Mouse (Mus musculus) CH12.LX (cell line): ENCODE data around the gene Gm9376. TPM values are rescaled to one million over a fixed set of nuclear protein-coding genes. Genes with fewer than 3 reads are reported as not detected.
A peak's percentile ranks its signal among the peaks of the same experiment; 100 is the strongest.

Experiments
- DNase-seq: peaks from one replicate; pipeline ENCODE4 v3.0.0-alpha.2; 2013; ENCODE audit errors: extremely low read depth
- H3K27ac ChIP-seq: 2 replicates; pipeline ENCODE4 v1.5.1; 2012; ENCODE audit warnings: low read depth, mild to moderate bottlenecking, control low read depth, moderate library complexity; ENCODE audit not compliant: insufficient read depth
- H3K27me3 ChIP-seq: replicated peaks from 2 replicates; pipeline ENCODE3; 2012; ENCODE audit warnings: inconsistent platforms
- H3K36me3 ChIP-seq, 2 experiments: replicated peaks in 1 of 2; 2 replicates each; pipeline versions ENCODE3 to v1.6.1; 2012; ENCODE audit warnings: inconsistent platforms in 1 of 2, low read length in 1 of 2, mild to moderate bottlenecking in 1 of 2, mixed read lengths in 1 of 2, moderate library complexity in 1 of 2; ENCODE audit not compliant: control insufficient read depth in 1 of 2, insufficient read depth in 1 of 2
- H3K4me1 ChIP-seq, 2 experiments: 2 replicates each; pipeline ENCODE4 v1.6.1; 2012; ENCODE audit warnings: inconsistent platforms in 1 of 2, moderate library complexity in 1 of 2; ENCODE audit not compliant: insufficient read depth in 2 of 2, control insufficient read depth in 1 of 2
- H3K4me2 ChIP-seq: 2 replicates; pipeline ENCODE4 v1.6.1; 2012; ENCODE audit warnings: low read depth, mild to moderate bottlenecking, control low read depth; ENCODE audit not compliant: poor library complexity, insufficient read depth, severe bottlenecking
- H3K4me3 ChIP-seq, 3 experiments: fragments of 150-350 bp in 1 of 3; sonication (generic) in 1 of 3; replicated peaks in 1 of 3; 2 replicates each; pipeline versions ENCODE3 to v1.5.1; 2011 to 2012; ENCODE audit warnings: low read depth in 2 of 3, low read length in 2 of 3, mild to moderate bottlenecking in 2 of 3, moderate library complexity in 2 of 3, control low read depth in 1 of 3, improper control_type of control experiment in 1 of 3, inconsistent platforms in 1 of 3, mixed read lengths in 1 of 3; ENCODE audit not compliant: poor library complexity in 1 of 3
- H3K79me2 ChIP-seq: replicated peaks from 2 replicates; pipeline ENCODE4 v1.6.1; 2012; ENCODE audit warnings: mild to moderate bottlenecking, moderate library complexity; ENCODE audit not compliant: control insufficient read depth, poor library complexity, insufficient read depth, severe bottlenecking; ENCODE audit errors: extremely low read depth
- H3K9ac ChIP-seq: 2 replicates; pipeline ENCODE4 v1.6.1; 2012; ENCODE audit warnings: low read depth, mild to moderate bottlenecking, control low read depth, moderate library complexity; ENCODE audit not compliant: insufficient read depth
- H3K9me3 ChIP-seq: replicated peaks from 2 replicates; pipeline ENCODE3; 2012; ENCODE audit warnings: low read length, inconsistent platforms, mixed read lengths
- BHLHE40 ChIP-seq: IDR thresholded peaks from 2 replicates; pipeline ENCODE4 v1.6.1; 2011; ENCODE audit warnings: mild to moderate bottlenecking, low read depth, low read length, improper control_type of control experiment
- CHD1 ChIP-seq: IDR thresholded peaks from 2 replicates; pipeline ENCODE4 v1.6.1; 2012; ENCODE audit warnings: low read depth, low read length, improper control_type of control experiment, inconsistent platforms
- CHD2 ChIP-seq: IDR thresholded peaks from 2 replicates; pipeline ENCODE4 v1.6.1; 2011; ENCODE audit warnings: low read length, improper control_type of control experiment
- CTCF ChIP-seq, 2 experiments: IDR thresholded peaks in 1 of 2; conservative IDR thresholded peaks in 1 of 2; 2 replicates each; pipeline ENCODE4 v1.5.1; 2011 to 2012; ENCODE audit warnings: low read depth in 2 of 2, low read length in 2 of 2, improper control_type of control experiment in 1 of 2, inconsistent platforms in 1 of 2, mild to moderate bottlenecking in 1 of 2, moderate library complexity in 1 of 2
- E2F4 ChIP-seq: IDR thresholded peaks from 2 replicates; pipeline ENCODE4 v1.6.1; 2011; ENCODE audit warnings: low read depth, low read length, improper control_type of control experiment; ENCODE audit not compliant: insufficient replicate concordance
- ELF1 ChIP-seq: IDR thresholded peaks from 2 replicates; pipeline ENCODE4 v1.6.1; 2014; ENCODE audit warnings: low read depth, mild to moderate bottlenecking, inconsistent platforms, low read length, improper control_type of control experiment
- EP300 ChIP-seq: IDR thresholded peaks from 2 replicates; pipeline ENCODE4 v1.6.1; 2011; ENCODE audit warnings: low read length, improper control_type of control experiment
- ETS1 ChIP-seq: conservative IDR thresholded peaks from 2 replicates; pipeline ENCODE4 v1.6.1; 2012; ENCODE audit warnings: low read depth, mild to moderate bottlenecking, inconsistent platforms, low read length, improper control_type of control experiment, moderate library complexity
- GABPA ChIP-seq: IDR thresholded peaks from 2 replicates; pipeline ENCODE4 v1.6.1; 2012; ENCODE audit warnings: low read depth, low read length, improper control_type of control experiment, inconsistent platforms; ENCODE audit not compliant: insufficient replicate concordance
- HCFC1 ChIP-seq: IDR thresholded peaks from 2 replicates; pipeline ENCODE4 v1.6.1; 2012; ENCODE audit warnings: low read depth, mild to moderate bottlenecking, inconsistent platforms, low read length, improper control_type of control experiment
- IRF4 ChIP-seq: IDR thresholded peaks from 2 replicates; pipeline ENCODE4 v1.6.1; 2014; ENCODE audit warnings: low read depth, mild to moderate bottlenecking, inconsistent platforms, low read length, improper control_type of control experiment
- JUN ChIP-seq: IDR thresholded peaks from 2 replicates; pipeline ENCODE4 v1.6.1; 2011; ENCODE audit warnings: low read depth, mild to moderate bottlenecking, low read length, improper control_type of control experiment, moderate library complexity; ENCODE audit not compliant: insufficient read depth
- JUND ChIP-seq: conservative IDR thresholded peaks from 2 replicates; pipeline ENCODE4 v1.6.1; 2011; ENCODE audit warnings: low read depth, low read length, improper control_type of control experiment
- KAT2A ChIP-seq: IDR thresholded peaks from 2 replicates; pipeline ENCODE4 v1.6.1; 2012; ENCODE audit warnings: low read length, improper control_type of control experiment, inconsistent platforms; ENCODE audit not compliant: insufficient replicate concordance
- MAFK ChIP-seq: IDR thresholded peaks from 2 replicates; pipeline ENCODE4 v1.6.1; 2011; ENCODE audit warnings: low read length, improper control_type of control experiment; ENCODE audit not compliant: insufficient replicate concordance
- MAX ChIP-seq: IDR thresholded peaks from 2 replicates; pipeline ENCODE4 v1.6.1; 2011; ENCODE audit warnings: low read length, improper control_type of control experiment
- MAZ ChIP-seq: IDR thresholded peaks from 2 replicates; pipeline ENCODE4 v1.6.1; 2012; ENCODE audit warnings: low read depth, mild to moderate bottlenecking, inconsistent platforms, low read length, improper control_type of control experiment, moderate library complexity
- MEF2A ChIP-seq: IDR thresholded peaks from 2 replicates; pipeline ENCODE4 v1.6.1; 2014; ENCODE audit warnings: low read depth, mild to moderate bottlenecking, inconsistent platforms, low read length, improper control_type of control experiment, borderline replicate concordance
- MXI1 ChIP-seq: IDR thresholded peaks from 2 replicates; pipeline ENCODE4 v1.6.1; 2011; ENCODE audit warnings: mild to moderate bottlenecking, low read depth, low read length, improper control_type of control experiment
- MYC ChIP-seq: IDR thresholded peaks from 2 replicates; pipeline ENCODE4 v1.6.1; 2011; ENCODE audit warnings: low read depth, mild to moderate bottlenecking, improper control_type of control experiment, low read length
- NELFE ChIP-seq: IDR thresholded peaks from 2 replicates; pipeline ENCODE4 v1.6.1; 2011; ENCODE audit warnings: low read depth, low read length, improper control_type of control experiment
- NRF1 ChIP-seq: IDR thresholded peaks from 2 replicates; pipeline ENCODE4 v1.6.1; 2014; ENCODE audit warnings: low read depth, mild to moderate bottlenecking, inconsistent platforms, low read length, improper control_type of control experiment, moderate library complexity
- PAX5 ChIP-seq: IDR thresholded peaks from 2 replicates; pipeline ENCODE4 v1.6.1; 2012; ENCODE audit warnings: low read length, inconsistent platforms, mixed read lengths
- POLR2A ChIP-seq: IDR thresholded peaks from 2 replicates; pipeline ENCODE4 v1.6.1; 2011; ENCODE audit warnings: low read depth, mild to moderate bottlenecking, improper control_type of control experiment, low read length
- POLR2AphosphoS2 ChIP-seq: IDR thresholded peaks from 2 replicates; pipeline ENCODE4 v1.6.1; 2011; ENCODE audit warnings: low read depth, low read length, improper control_type of control experiment
- RAD21 ChIP-seq: IDR thresholded peaks from 2 replicates; pipeline ENCODE4 v1.6.1; 2011; ENCODE audit warnings: low read depth, mild to moderate bottlenecking, low read length, improper control_type of control experiment, moderate library complexity
- RCOR1 ChIP-seq: conservative IDR thresholded peaks from 2 replicates; pipeline ENCODE4 v1.6.1; 2012; ENCODE audit warnings: low read depth, mild to moderate bottlenecking, inconsistent platforms, low read length, improper control_type of control experiment
- SIN3A ChIP-seq: IDR thresholded peaks from 2 replicates; pipeline ENCODE4 v1.6.1; 2012; ENCODE audit warnings: low read length, improper control_type of control experiment, inconsistent platforms
- SMC3 ChIP-seq: IDR thresholded peaks from 2 replicates; pipeline ENCODE4 v1.6.1; 2011; ENCODE audit warnings: low read depth, low read length, improper control_type of control experiment
- TBP ChIP-seq: conservative IDR thresholded peaks from 2 replicates; pipeline ENCODE4 v1.6.1; 2011; ENCODE audit warnings: low read depth, low read length, improper control_type of control experiment
- TCF12 ChIP-seq: IDR thresholded peaks from 2 replicates; pipeline ENCODE4 v1.6.1; 2014; ENCODE audit warnings: low read depth, mild to moderate bottlenecking, inconsistent platforms, low read length, improper control_type of control experiment
- UBTF ChIP-seq: IDR thresholded peaks from 2 replicates; pipeline ENCODE4 v1.6.1; 2012; ENCODE audit warnings: low read depth, mild to moderate bottlenecking, inconsistent platforms, low read length, improper control_type of control experiment, moderate library complexity
- USF1 ChIP-seq: IDR thresholded peaks from 2 replicates; pipeline ENCODE4 v1.6.1; 2014; ENCODE audit warnings: low read depth, mild to moderate bottlenecking, inconsistent platforms, low read length, improper control_type of control experiment
- USF2 ChIP-seq: conservative IDR thresholded peaks from 2 replicates; pipeline ENCODE4 v1.6.1; 2011; ENCODE audit warnings: low read depth, low read length, improper control_type of control experiment
- ZC3H11A ChIP-seq: IDR thresholded peaks from 2 replicates; pipeline ENCODE4 v1.6.1; 2012; ENCODE audit warnings: low read depth, mild to moderate bottlenecking, inconsistent platforms, low read length, improper control_type of control experiment
- ZKSCAN1 ChIP-seq: IDR thresholded peaks from 2 replicates; pipeline ENCODE4 v1.6.1; 2012; ENCODE audit warnings: low read depth, inconsistent platforms, low read length, improper control_type of control experiment, borderline replicate concordance
- ZMIZ1 ChIP-seq: IDR thresholded peaks from 2 replicates; pipeline ENCODE4 v1.6.1; 2012; ENCODE audit warnings: low read depth, mild to moderate bottlenecking, inconsistent platforms, low read length, improper control_type of control experiment
- ZNF384 ChIP-seq: IDR thresholded peaks from 2 replicates; pipeline ENCODE4 v1.6.1; 2012; ENCODE audit warnings: low read depth, low read length, improper control_type of control experiment, inconsistent platforms
- dilution Hi-C: fragments of 300-500 bp; cut with MboI; formaldehyde crosslinking; loops from 2 replicates; pipeline ENCODE4 v1.14.3; 2020; ENCODE audit warnings: low sequenced_read_pairs; ENCODE audit not compliant: extremely low pct_unique_long_range_greater_than_20kb, extremely low pct_ligation_motif_present
- in situ Hi-C: fragments of 300-500 bp; cut with MboI; formaldehyde crosslinking; loops from 3 replicates; pipeline ENCODE4 v1.14.3; 2019; ENCODE audit warnings: low sequenced_read_pairs, low pct_ligation_motif_present, low pct_unique_long_range_greater_than_20kb, mixed read lengths
- polyA plus RNA-seq: library from polyadenylated mRNA; unstranded; fragments of >175 nt; gene quantifications from 2 replicates; pipeline ENCODE4 v1.2.1, GENCODE M21; 2012; ENCODE audit warnings: low read depth; ENCODE audit not compliant: insufficient read length
- total RNA-seq, 2 experiments: library from RNA; depleted of rRNA; stranded (reverse); fragments of 300-350 nt in 1 of 2; fragments of >200 nt in 1 of 2; gene quantifications; 2 replicates each; pipeline ENCODE4 v1.2.3; 2012 to 2014

The Gm9376 gene
- total and polyA plus RNA-seq, 3 experiments, result not detected

DNA sequence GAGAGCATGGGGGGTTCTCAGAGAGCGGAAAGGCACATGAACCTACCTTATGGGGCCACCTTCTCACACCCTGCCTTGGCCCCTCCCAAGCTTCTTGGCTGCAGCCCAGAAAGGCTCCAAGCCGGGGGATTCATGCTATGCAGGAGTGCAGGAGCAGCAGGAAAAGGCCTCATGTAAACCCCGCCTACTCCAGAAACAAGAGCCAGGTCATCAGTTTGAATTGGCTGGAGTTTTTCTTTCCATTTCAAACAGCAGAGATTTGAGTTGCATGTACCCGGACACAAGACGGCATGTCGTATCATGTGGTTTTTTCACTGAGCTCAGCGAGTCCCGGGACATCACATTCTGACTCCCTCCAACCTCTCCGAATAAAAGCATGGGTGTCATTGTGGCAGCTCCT, 39.2 kb downstream of the Gm9376 start:
- in situ Hi-C loops, result no loop called here
- peaks cover 14 to 50% of the 10 kb centered on the region in 2 experiments for H3K4me1 ChIP-seq

DNA sequence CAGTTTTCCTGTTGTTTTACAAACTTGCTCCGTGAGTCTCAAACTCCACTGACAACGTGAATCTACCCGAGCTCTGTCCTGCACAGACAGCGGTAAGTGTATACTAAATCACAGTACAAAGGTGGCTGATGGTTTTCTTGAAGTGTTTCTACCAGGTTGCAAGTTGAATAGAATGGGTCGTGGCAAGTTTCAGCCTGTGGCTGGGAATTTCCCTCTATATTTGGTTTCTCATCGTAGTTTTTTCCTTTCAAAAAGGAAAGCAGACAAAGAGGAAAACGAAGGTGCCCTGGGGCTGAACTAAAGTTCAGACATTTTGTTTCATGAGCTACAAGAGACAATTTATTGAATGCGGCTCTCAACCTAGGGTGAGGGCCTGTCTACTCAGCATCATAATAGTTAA, 40.3 kb downstream of the Gm9376 start:
- DNase-seq, result peak; percentile 68
- Histone ChIP-seq H3K36me3 (no peaks in the 10 kb centered on the region), H3K27me3 (no peaks in the 10 kb centered on the region), H3K79me2 (no peaks in the 10 kb centered on the region), H3K27ac (peak overlapping the region; percentile 95), H3K4me1 (peaks cover 14 to 57% of the 10 kb centered on the region in 2 experiments), H3K9ac (peak overlapping the region; percentile 89), H3K4me3 (peak overlapping the region; percentile 46 to 59 (median 51)), H3K9me3 (no peaks in the 10 kb centered on the region), H3K4me2 (peak overlapping the region; percentile 92)
- in situ Hi-C loops, result no loop called here
- dilution Hi-C loops, result no loop called here
- no peak for TF ChIP-seq SMC3
- peak; percentile 83 for TF ChIP-seq TBP
- TF ChIP-seq JUND, result peak; percentile 76
- no peak for TF ChIP-seq HCFC1
- peak; percentile 98 for TF ChIP-seq MEF2A
- TF ChIP-seq ZMIZ1, result no peak
- TF ChIP-seq JUN, result peak; percentile 95
- 0 out of 2 replicates have a peak, but pooled peaks have one; percentile 35 for TF ChIP-seq BHLHE40
- TF ChIP-seq MAZ, result no peak
- TF ChIP-seq GABPA, result no peak
- no peak for TF ChIP-seq USF1
- TF ChIP-seq USF2, result no peak
- TF ChIP-seq CTCF (conservative IDR thresholded peaks at IDR 0.05 in 1 of 2, IDR thresholded peaks at IDR 0.05 in 1 of 2; ENCODE audit: low read depth in 2 of 2, low read length in 2 of 2), result no peak
- peak; percentile 32 for TF ChIP-seq CHD2
- peak; percentile 45; the same call in 1 of the 2 replicates for TF ChIP-seq MAFK
- TF ChIP-seq E2F4, result no peak
- TF ChIP-seq POLR2AphosphoS2, result no peak

More for the DNA sequence above, 39.2 kb downstream of the Gm9376 start:
- peak overlapping the region; percentile 92 for H3K4me2 ChIP-seq
- H3K36me3 ChIP-seq, result no peaks in the 10 kb centered on the region
- H3K9me3 ChIP-seq, result no peaks in the 10 kb centered on the region
- peak overlapping the region; percentile 89 for H3K9ac ChIP-seq
- TF ChIP-seq PAX5, result no peak
- no peak; the same call in 1 of the 2 replicates for TF ChIP-seq ELF1
- peak; percentile 52; the same call in 1 of the 2 replicates for TF ChIP-seq POLR2A
- TF ChIP-seq RAD21, result no peak
- TF ChIP-seq SMC3, result no peak
- TF ChIP-seq ZMIZ1, result no peak
- TF ChIP-seq ZNF384, result no peak
- TF ChIP-seq TCF12, result peak; percentile 55; the same call in 1 of the 2 replicates
- peak; percentile 51; the same call in 1 of the 2 replicates for TF ChIP-seq MXI1
- no peak for TF ChIP-seq JUN
- no peak for TF ChIP-seq USF2
- TF ChIP-seq MAZ, result no peak
- no peak for TF ChIP-seq CTCF (conservative IDR thresholded peaks at IDR 0.05 in 1 of 2, IDR thresholded peaks at IDR 0.05 in 1 of 2; ENCODE audit: low read depth in 2 of 2, low read length in 2 of 2)
- TF ChIP-seq TBP, result peak; percentile 62; the same call in 1 of the 2 replicates
- TF ChIP-seq RCOR1, result no peak
- TF ChIP-seq SIN3A, result peak; percentile 36; the same call in 1 of the 2 replicates
- peak; percentile 46; the same call in 1 of the 2 replicates for TF ChIP-seq BHLHE40
- TF ChIP-seq UBTF, result no peak
- TF ChIP-seq NELFE, result peak; percentile 24; the same call in 1 of the 2 replicates
- no peak for TF ChIP-seq JUND
- TF ChIP-seq ZC3H11A, result no peak
- TF ChIP-seq E2F4, result no peak
- TF ChIP-seq CHD1, result no peak
- peak; percentile 43; the same call in 1 of the 2 replicates for TF ChIP-seq ETS1
- TF ChIP-seq CHD2, result 0 out of 2 replicates have a peak, but pooled peaks have one; percentile 36
- no peak for TF ChIP-seq ZKSCAN1
- no peak for TF ChIP-seq POLR2AphosphoS2
- TF ChIP-seq IRF4, result peak; percentile 67
- no peak for TF ChIP-seq USF1
- TF ChIP-seq MAX, result no peak; the same call in 1 of the 2 replicates
- TF ChIP-seq MAFK, result 0 out of 2 replicates have a peak, but pooled peaks have one; percentile 50
- TF ChIP-seq NRF1, result no peak
- no peak for TF ChIP-seq KAT2A
- no peak for TF ChIP-seq EP300
- peak; percentile 53; the same call in 1 of the 2 replicates for TF ChIP-seq MEF2A
- peak; percentile 13; the same call in 1 of the 2 replicates for TF ChIP-seq HCFC1
- TF ChIP-seq GABPA, result no peak
- peak; percentile 85 for TF ChIP-seq MYC
- H3K4me3 ChIP-seq, result peak overlapping the region; percentile 46 to 59 (median 51)
- DNase-seq, result peak; percentile 53
- H3K79me2 ChIP-seq, result no peaks in the 10 kb centered on the region
- H3K27ac ChIP-seq, result peak overlapping the region; percentile 95; the same call in 1 of the 2 replicates
- dilution Hi-C loops, result no loop called here
- no peaks in the 10 kb centered on the region for H3K27me3 ChIP-seq
